1 mouse cellular context compared by ENCODE assay signal in the genomic region with DNA sequence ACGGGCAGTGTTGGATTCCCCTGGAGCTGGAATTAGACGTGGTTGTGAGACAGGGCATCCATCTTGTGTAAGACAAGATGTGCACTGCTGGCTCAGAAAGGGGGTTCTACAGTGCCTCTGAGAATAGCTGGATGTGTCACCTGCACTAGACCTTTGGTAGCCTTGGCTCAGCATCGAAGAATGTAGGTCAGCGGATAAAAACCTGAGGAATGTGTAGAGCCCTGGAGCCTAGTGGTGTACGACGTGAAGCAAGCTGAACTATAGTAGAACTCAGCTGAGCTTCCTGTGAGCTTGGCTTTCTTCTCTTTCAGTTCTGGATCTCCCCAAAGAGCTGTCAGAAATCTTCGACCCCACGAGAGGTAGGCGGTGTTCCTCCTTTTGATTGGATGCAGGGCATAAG.
TF ChIP-seq lines count a peak whose summit lies in the region.

No protein-coding gene starts in this region.

TF ChIP-seq in MEL, 35 proteins besides CTCF, POLR2A, EP300 and RAD21:
- TF ChIP-seq MAFK (IDR thresholded peaks at IDR 0.05; ENCODE audit: borderline replicate concordance, low read depth, low read length) (no peak), USF2 (IDR thresholded peaks at IDR 0.05; ENCODE audit: borderline replicate concordance in 1 of 2, insufficient read depth in 1 of 2, low read depth in 1 of 2, low read length in 2 of 2) (no peak), ZKSCAN1 (IDR thresholded peaks at IDR 0.05; ENCODE audit: low read depth, low read length) (no peak), MAZ (IDR thresholded peaks at IDR 0.05; ENCODE audit: low read depth, low read length) (no peak), ETS1 (IDR thresholded peaks at IDR 0.05; ENCODE audit: low read depth, low read length) (no peak), ZC3H11A (IDR thresholded peaks at IDR 0.05; ENCODE audit: low read depth, low read length) (no peak), BHLHE40 (IDR thresholded peaks at IDR 0.05; ENCODE audit: borderline replicate concordance, low read depth, low read length) (no peak), CHD1 (IDR thresholded peaks at IDR 0.05; ENCODE audit: low read depth, low read length) (no peak), NELFE (IDR thresholded peaks at IDR 0.05; ENCODE audit: low read depth, low read length) (no peak), GATA1 (IDR thresholded peaks at IDR 0.05; ENCODE audit: low read depth, low read length) (no peak), MAX (IDR thresholded peaks at IDR 0.05; ENCODE audit: low read length) (no peak), RCOR1 (IDR thresholded peaks at IDR 0.05; ENCODE audit: low read depth, low read length) (no peak), TCF12 (IDR thresholded peaks at IDR 0.05; ENCODE audit: low read depth, low read length) (no peak), TBP (IDR thresholded peaks at IDR 0.05; ENCODE audit: low read depth, low read length) (no peak), MYC (IDR thresholded peaks at IDR 0.05; ENCODE audit: low read depth, low read length) (no peak), POLR2AphosphoS2 (IDR thresholded peaks at IDR 0.05; ENCODE audit: low read length) (no peak), ZNF384 (IDR thresholded peaks at IDR 0.05; ENCODE audit: low read depth, low read length) (no peak), ZMIZ1 (IDR thresholded peaks at IDR 0.05; ENCODE audit: low read depth, low read length) (no peak), HCFC1 (IDR thresholded peaks at IDR 0.05; ENCODE audit: low read depth, low read length) (no peak)
